Mouse (Mus musculus) embryonic facial prominence, embryonic 14.5 days (tissue): Measurements from ENCODE around the gene Shank2. TPM values are rescaled to one million over a fixed set of nuclear protein-coding genes. Genes with fewer than 3 reads are reported as not detected.
A peak's percentile ranks its signal among the peaks of the same experiment; 100 is the strongest.

Experiments used
- ATAC-seq: fragments of 200-750 bp; cut with Nextera tagmentation; 2 replicates; pipeline ENCODE4 v1.8.0; 2017; ENCODE audit warnings: low read depth, moderate number of reproducible peaks, moderate TSS enrichment
- DNase-seq: peaks from one replicate; pipeline ENCODE4 v3.0.0-alpha.2; 2015; ENCODE audit warnings: low spot score
- H3K27ac ChIP-seq: fragments of 300-500 bp; sonication (generic); replicated peaks from 2 replicates; pipeline ENCODE4 v1.5.1; 2014; ENCODE audit warnings: low read depth, mild to moderate bottlenecking, low read length, moderate library complexity
- H3K27me3 ChIP-seq: fragments of 300-500 bp; sonication (generic); replicated peaks from 2 replicates; pipeline ENCODE4 v1.6.1; 2014; ENCODE audit warnings: low read length; ENCODE audit not compliant: control insufficient read depth, insufficient read depth
- H3K36me3 ChIP-seq: fragments of 300-500 bp; sonication (generic); 2 replicates; pipeline ENCODE4 v1.6.1; 2014; ENCODE audit warnings: low read length, mixed read lengths; ENCODE audit not compliant: control insufficient read depth, insufficient read depth
- H3K4me1 ChIP-seq: fragments of 300-500 bp; sonication (generic); 2 replicates; pipeline ENCODE4 v1.6.1; 2014; ENCODE audit warnings: antibody characterized with exemption, low read length; ENCODE audit not compliant: control insufficient read depth, insufficient read depth
- H3K4me2 ChIP-seq: fragments of 300-500 bp; sonication (generic); 2 replicates; pipeline ENCODE4 v1.6.1; 2014; ENCODE audit warnings: low read depth, mild to moderate bottlenecking, low read length, moderate library complexity, mixed read lengths
- H3K4me3 ChIP-seq: fragments of 300-500 bp; sonication (generic); 2 replicates; pipeline ENCODE4 v1.5.1; 2014; ENCODE audit warnings: low read depth, mild to moderate bottlenecking, low read length
- H3K9ac ChIP-seq: fragments of 300-500 bp; sonication (generic); 2 replicates; pipeline ENCODE4 v1.6.1; 2014; ENCODE audit warnings: low read depth, mild to moderate bottlenecking, low read length, moderate library complexity, mixed read lengths
- H3K9me3 ChIP-seq: fragments of 300-500 bp; sonication (generic); 2 replicates; pipeline ENCODE4 v1.6.1; 2016; ENCODE audit warnings: low read length; ENCODE audit not compliant: control insufficient read depth
- WGBS: fragments of 180-500 bp; shearing (Covaris S2); extraction: QIAGEN DNeasy Blood & Tissue Kit; methylation state at CpG from one replicate; pipeline ENCODE4 v1.1.7; 2014; 5-methylcytosine and 5-hydroxymethylcytosine counted together
- polyA plus RNA-seq: library from polyadenylated mRNA; unstranded; fragments of >200 nt; fragmentation: Nextera tagmentation; extraction: Ambion mirVana; gene quantifications from 2 replicates; pipeline ENCODE4 v1.2.1, GENCODE M21; 2014

The Shank2 gene
- polyA plus RNA-seq, 1 experiment from 2014 or later: 0.72 TPM

- no peak for ATAC-seq
- H3K27me3 ChIP-seq: no peaks in the 10 kb centered on the region
- no peaks in the 10 kb centered on the region for H3K9me3 ChIP-seq
- no peak overlapping the region for H3K27ac ChIP-seq
- DNase-seq: no peak
- 81% methylated on average over 4 of the region's 4 CpGs for WGBS
- H3K4me1 ChIP-seq: no peaks in the 10 kb centered on the region
- no peak overlapping the region for H3K9ac ChIP-seq
- no peak overlapping the region for H3K4me3 ChIP-seq
- H3K4me2 ChIP-seq: no peak overlapping the region
- no peaks in the 10 kb centered on the region for H3K36me3 ChIP-seq
Measured at GRCm38 (mm10) chr7:144189446-144189845, 187.7 kb downstream of the Shank2 start.

GRCm38 (mm10) chr7:144198491-144198890 is 196.8 kb downstream of the Shank2 start:
- Histone ChIP-seq H3K4me3 (no peak overlapping the region), H3K9me3 (no peaks in the 10 kb centered on the region), H3K4me1 (no peaks in the 10 kb centered on the region), H3K36me3 (no peaks in the 10 kb centered on the region), H3K27ac (no peak overlapping the region), H3K9ac (no peak overlapping the region), H3K27me3 (no peaks in the 10 kb centered on the region), H3K4me2 (no peak overlapping the region)
- DNase-seq (no peak), ATAC-seq (no peak)
- WGBS: 83% methylated on average over 2 of the region's 2 CpGs

GRCm38 (mm10) chr7:144202017-144202682 is 200.4 kb downstream of the Shank2 start:
- 75% methylated on average over 7 of the region's 7 CpGs for WGBS
- Histone ChIP-seq H3K4me1 (no peaks in the 10 kb centered on the region), H3K27me3 (no peaks in the 10 kb centered on the region), H3K36me3 (no peaks in the 10 kb centered on the region), H3K4me3 (no peak overlapping the region), H3K4me2 (no peak overlapping the region), H3K9me3 (no peaks in the 10 kb centered on the region), H3K27ac (no peak overlapping the region), H3K9ac (no peak overlapping the region)
- ATAC-seq: no peak
- DNase-seq: no peak

GRCm38 (mm10) chr7:144204290-144204689 is 202.6 kb downstream of the Shank2 start:
- H3K27ac ChIP-seq: no peak overlapping the region; the same call in 1 of the 2 replicates
- DNase-seq (peak; percentile 9), ATAC-seq (no peak)
- H3K36me3 ChIP-seq: no peaks in the 10 kb centered on the region
- H3K9me3 ChIP-seq: no peaks in the 10 kb centered on the region
- no peak overlapping the region for H3K9ac ChIP-seq
- no peak overlapping the region for H3K4me3 ChIP-seq
- no peaks in the 10 kb centered on the region for H3K4me1 ChIP-seq
- 36% methylated on average over 3 of the region's 3 CpGs for WGBS
- no peak overlapping the region for H3K4me2 ChIP-seq
- no peaks in the 10 kb centered on the region for H3K27me3 ChIP-seq

- Histone ChIP-seq H3K4me3 (no peak overlapping the region), H3K4me1 (no peaks in the 10 kb centered on the region), H3K9ac (no peak overlapping the region), H3K27me3 (no peaks in the 10 kb centered on the region), H3K27ac (no peak overlapping the region), H3K9me3 (no peaks in the 10 kb centered on the region), H3K36me3 (no peaks in the 10 kb centered on the region), H3K4me2 (no peak overlapping the region)
- DNase-seq: no peak
- no peak for ATAC-seq
- 68% methylated on average over 1 of the region's 1 CpGs for WGBS
Measured at GRCm38 (mm10) chr7:144205161-144205560, 203.4 kb downstream of the Shank2 start.

GRCm38 (mm10) chr7:144205837-144206236 is 204.1 kb downstream of the Shank2 start:
- Histone ChIP-seq H3K27ac (no peak overlapping the region), H3K4me3 (no peak overlapping the region), H3K27me3 (no peaks in the 10 kb centered on the region), H3K4me2 (no peak overlapping the region), H3K9me3 (no peaks in the 10 kb centered on the region), H3K4me1 (no peaks in the 10 kb centered on the region), H3K36me3 (no peaks in the 10 kb centered on the region), H3K9ac (no peak overlapping the region)
- WGBS: 76% methylated on average over 3 of the region's 3 CpGs
- no peak for DNase-seq
- no peak for ATAC-seq

- 77% methylated on average over 5 of the region's 5 CpGs for WGBS
- Histone ChIP-seq H3K4me3 (no peak overlapping the region), H3K36me3 (no peaks in the 10 kb centered on the region)
Measured at GRCm38 (mm10) chr7:144206254-144206653, 204.5 kb downstream of the Shank2 start.

GRCm38 (mm10) chr7:144207100-144207499 is 205.4 kb downstream of the Shank2 start:
- no peaks in the 10 kb centered on the region for H3K4me1 ChIP-seq
- no peaks in the 10 kb centered on the region for H3K36me3 ChIP-seq
- DNase-seq: no peak
- no peak overlapping the region for H3K27ac ChIP-seq
- H3K4me3 ChIP-seq: no peak overlapping the region
- no peaks in the 10 kb centered on the region for H3K27me3 ChIP-seq
- WGBS: 83% methylated on average over 6 of the region's 6 CpGs
- H3K9ac ChIP-seq: no peak overlapping the region
- no peak overlapping the region for H3K4me2 ChIP-seq
- ATAC-seq: no peak
- no peaks in the 10 kb centered on the region for H3K9me3 ChIP-seq

More at GRCm38 (mm10) chr7:144206254-144206653, 204.5 kb downstream of the Shank2 start:
- H3K9me3 ChIP-seq: no peaks in the 10 kb centered on the region
- H3K9ac ChIP-seq: no peak overlapping the region
- no peak for DNase-seq
- no peak overlapping the region for H3K27ac ChIP-seq
- H3K4me2 ChIP-seq: no peak overlapping the region
- no peaks in the 10 kb centered on the region for H3K27me3 ChIP-seq
- H3K4me1 ChIP-seq: no peaks in the 10 kb centered on the region
- no peak for ATAC-seq

GRCm38 (mm10) chr7:144207849-144208248 is 206.1 kb downstream of the Shank2 start:
- Histone ChIP-seq H3K36me3 (no peaks in the 10 kb centered on the region), H3K9me3 (no peaks in the 10 kb centered on the region), H3K27ac (no peak overlapping the region), H3K27me3 (no peaks in the 10 kb centered on the region), H3K4me3 (no peak overlapping the region), H3K4me1 (no peaks in the 10 kb centered on the region), H3K9ac (no peak overlapping the region), H3K4me2 (no peak overlapping the region)
- DNase-seq (peak; percentile 58), ATAC-seq (peak; percentile 53; the same call in 1 of the 2 replicates)
- 14% methylated on average over 7 of the region's 7 CpGs for WGBS
